Mouse (Mus musculus) erythroblast, embryonic 14.5 days (primary cell): ENCODE measurements around the gene Cux2. TPM values are rescaled to one million over a fixed set of nuclear protein-coding genes. Genes with fewer than 3 reads are reported as not detected.

ENCODE experiments used
- H3K27me3 ChIP-seq: 2 replicates; pipeline ENCODE4 v1.6.1; 2012; ENCODE audit warnings: inconsistent platforms; ENCODE audit not compliant: control insufficient read depth
- H3K36me3 ChIP-seq: 2 replicates; pipeline ENCODE4 v1.6.1; 2012; ENCODE audit warnings: mild to moderate bottlenecking, inconsistent platforms; ENCODE audit not compliant: control insufficient read depth
- H3K4me1 ChIP-seq: 2 replicates; pipeline ENCODE4 v1.6.1; 2012; ENCODE audit warnings: inconsistent platforms; ENCODE audit not compliant: control insufficient read depth
- H3K4me3 ChIP-seq: replicated peaks from 2 replicates; pipeline ENCODE3; 2012; ENCODE audit warnings: moderate library complexity, mild to moderate bottlenecking, inconsistent platforms
- H3K9me3 ChIP-seq: 2 replicates; pipeline ENCODE4 v1.6.1; 2012; ENCODE audit warnings: low read length, inconsistent platforms, mixed read lengths; ENCODE audit not compliant: control insufficient read depth
- GATA1 ChIP-seq: IDR thresholded peaks from 2 replicates; pipeline ENCODE4 v1.6.1; 2012; ENCODE audit warnings: low read length, inconsistent platforms, mixed read lengths
- TAL1 ChIP-seq: IDR thresholded peaks from 3 replicates; pipeline ENCODE4 v1.6.1; 2012; ENCODE audit warnings: low read length, inconsistent platforms, mixed read lengths
- polyA plus RNA-seq: library from polyadenylated mRNA; stranded (reverse); fragments of >175 nt; gene quantifications from 2 replicates; pipeline ENCODE4 v1.2.3, GENCODE M21; 2012

Gene Cux2
- polyA plus RNA-seq, 1 experiment, result 0.05 TPM

- H3K4me3 ChIP-seq, result no peak overlapping the region
- TF ChIP-seq GATA1 (no peak), TAL1 (no peak)
- H3K9me3 ChIP-seq, result no peaks in the 10 kb centered on the region
- H3K27me3 ChIP-seq, result no peaks in the 10 kb centered on the region
- H3K4me1 ChIP-seq, result no peaks in the 10 kb centered on the region
- no peaks in the 10 kb centered on the region for H3K36me3 ChIP-seq
These were observed 13.5 kb upstream of the Cux2 start for GRCm38 (mm10) chr5:122063204-122063933.

GRCm38 (mm10) chr5:122062479-122062878 is 12.6 kb upstream of the Cux2 start:
- Histone ChIP-seq H3K36me3 (no peaks in the 10 kb centered on the region), H3K9me3 (peaks cover 2% of the 10 kb centered on the region), H3K27me3 (no peaks in the 10 kb centered on the region), H3K4me3 (no peak overlapping the region), H3K4me1 (no peaks in the 10 kb centered on the region)
- TF ChIP-seq TAL1, result no peak
- TF ChIP-seq GATA1, result no peak

GRCm38 (mm10) chr5:122060767-122061333 is 10.9 kb upstream of the Cux2 start:
- H3K36me3 ChIP-seq, result no peaks in the 10 kb centered on the region
- no peaks in the 10 kb centered on the region for H3K4me1 ChIP-seq
- no peak overlapping the region for H3K4me3 ChIP-seq
- no peaks in the 10 kb centered on the region for H3K27me3 ChIP-seq
- peaks cover 6% of the 10 kb centered on the region for H3K9me3 ChIP-seq
- TF ChIP-seq TAL1 (no peak), GATA1 (no peak)

- Histone ChIP-seq H3K9me3 (peaks cover 6% of the 10 kb centered on the region), H3K4me3 (no peak overlapping the region), H3K4me1 (no peaks in the 10 kb centered on the region)
These were observed 9.4 kb upstream of the Cux2 start for GRCm38 (mm10) chr5:122059060-122060017.

GRCm38 (mm10) chr5:122057622-122058021 is 7.7 kb upstream of the Cux2 start:
- Histone ChIP-seq H3K27me3 (peaks cover 12% of the 10 kb centered on the region), H3K4me1 (no peaks in the 10 kb centered on the region), H3K36me3 (no peaks in the 10 kb centered on the region), H3K4me3 (no peak overlapping the region), H3K9me3 (peaks cover 6% of the 10 kb centered on the region)
- TF ChIP-seq GATA1, result no peak
- no peak for TF ChIP-seq TAL1

More at GRCm38 (mm10) chr5:122059060-122060017, 9.4 kb upstream of the Cux2 start:
- Histone ChIP-seq H3K36me3 (no peaks in the 10 kb centered on the region), H3K27me3 (no peaks in the 10 kb centered on the region)
- no peak for TF ChIP-seq TAL1
- TF ChIP-seq GATA1, result no peak

- peaks cover 18% of the 10 kb centered on the region for H3K27me3 ChIP-seq
- H3K36me3 ChIP-seq, result no peaks in the 10 kb centered on the region
- no peak overlapping the region for H3K4me3 ChIP-seq
- H3K9me3 ChIP-seq, result peaks cover 6% of the 10 kb centered on the region
- no peak for TF ChIP-seq TAL1
- TF ChIP-seq GATA1, result no peak
- H3K4me1 ChIP-seq, result no peaks in the 10 kb centered on the region
These were observed 6.7 kb upstream of the Cux2 start for GRCm38 (mm10) chr5:122056557-122056956.

GRCm38 (mm10) chr5:122054130-122054843 is 4.4 kb upstream of the Cux2 start:
- TF ChIP-seq TAL1 (no peak), GATA1 (no peak)
- H3K4me1 ChIP-seq, result peaks cover 9% of the 10 kb centered on the region
- no peak overlapping the region for H3K4me3 ChIP-seq
- peaks cover 6% of the 10 kb centered on the region for H3K9me3 ChIP-seq
- H3K36me3 ChIP-seq, result no peaks in the 10 kb centered on the region
- peaks cover 41% of the 10 kb centered on the region for H3K27me3 ChIP-seq

- Histone ChIP-seq H3K27me3 (peaks cover 48% of the 10 kb centered on the region), H3K4me1 (peaks cover 9% of the 10 kb centered on the region), H3K4me3 (no peak overlapping the region), H3K9me3 (peaks cover 6% of the 10 kb centered on the region), H3K36me3 (no peaks in the 10 kb centered on the region)
- TF ChIP-seq TAL1, result no peak
- no peak for TF ChIP-seq GATA1
These were observed 3.7 kb upstream of the Cux2 start for GRCm38 (mm10) chr5:122053587-122053986.
